Mouse (Mus musculus) T-helper 17 cell (primary cell): ENCODE measurements around the gene Tas2r124.

Experiments used
- in situ Hi-C, 2 experiments: fragments of 300-600 bp; cut with MboI, MseI; formaldehyde crosslinking; loops; 1 replicate in 1 of 2; 2 replicates in 1 of 2; pipeline ENCODE4 v1.15.1; 2025; ENCODE audit warnings: high pct_unique_total_duplicates in 2 of 2

The Tas2r124 gene

GRCm38 (mm10) chr6:132754430-132754829 lies at the start of gene Tas2r124:
Gene Tas2r124 (plus strand): TSS chr6:132754730.
- in situ Hi-C loops = no loop called here

GRCm38 (mm10) chr6:132711828-132712227 lies 42.7 kb upstream of the Tas2r124 start, which contains the start of gene Tas2r122:
Gene Tas2r122 (minus strand): TSS chr6:132711928.
- in situ Hi-C loops = no loop called here

GRCm38 (mm10) chr6:132737935-132738334 lies 16.6 kb upstream of the Tas2r124 start, which contains the start of gene Tas2r115:
Gene Tas2r115 (minus strand): TSS chr6:132738035.
- in situ Hi-C loops = no loop called here

GRCm38 (mm10) chr6:132750206-132750605 lies 4.3 kb upstream of the Tas2r124 start:
- in situ Hi-C loops = no loop called here

GRCm38 (mm10) chr6:132761831-132762230 lies 7.3 kb downstream of the Tas2r124 start, which contains the start of gene Tas2r102:
Gene Tas2r102 (plus strand): TSS chr6:132762131.
- in situ Hi-C loops = no loop called here

DNA sequence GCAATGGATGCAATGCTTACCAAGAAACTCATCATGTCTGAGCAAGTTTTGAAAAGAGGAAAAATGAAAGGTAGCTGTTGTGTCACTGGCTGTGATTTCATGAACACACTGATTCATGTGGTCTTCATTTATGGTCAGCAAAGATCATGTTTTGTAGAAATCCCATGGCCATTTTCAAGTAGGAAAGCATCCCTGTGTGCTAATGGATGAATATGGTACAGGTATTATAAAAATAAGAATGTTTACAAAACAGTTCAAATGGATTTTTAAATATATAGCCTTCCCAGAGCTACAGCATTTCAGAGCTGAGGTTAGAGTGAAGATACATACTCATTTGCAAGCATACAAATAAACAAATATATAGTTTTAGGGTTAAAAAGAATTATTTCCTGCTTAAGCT lies 23.5 kb downstream of the Tas2r124 start, which contains the start of gene Tas2r136:
TSS of gene Tas2r136 (minus strand) at position 101 of the 400 bp plus-strand sequence.
- in situ Hi-C loops = loop anchor here in 1 of 2 experiments (10.0 kb wide), 1 partner anchor 1703 kb away; no protein-coding TSS in a partner anchor

- in situ Hi-C loops = loop anchor here in 1 of 2 experiments (5.0 kb wide), 1 partner anchor 217 kb away; no protein-coding TSS in a partner anchor
Measured at GRCm38 (mm10) chr6:132795393-132795792, 40.9 kb downstream of the Tas2r124 start.

DNA sequence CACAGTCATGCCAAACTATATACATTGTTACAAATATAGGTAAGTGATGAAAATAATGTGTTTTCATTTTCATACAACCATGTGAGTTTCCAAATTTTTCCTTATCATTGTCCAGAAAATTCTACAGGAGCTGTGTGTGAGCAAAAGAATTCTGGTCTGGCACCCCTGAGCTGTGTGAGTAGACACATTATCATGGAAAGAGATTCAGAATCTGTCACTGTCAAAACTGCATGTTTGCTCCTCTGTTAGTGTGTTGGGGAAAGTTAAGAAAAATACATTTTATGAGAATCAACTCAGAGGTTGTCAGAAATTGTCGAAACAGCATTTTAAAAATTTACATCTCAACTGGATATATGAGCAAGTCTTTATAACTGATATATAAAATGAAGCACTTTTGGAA lies 48.0 kb downstream of the Tas2r124 start, which contains the start of gene Tas2r117:
TSS of gene Tas2r117 (plus strand) at position 301 of the 400 bp plus-strand sequence.
- in situ Hi-C loops = loop anchor here in 1 of 2 experiments (5.0 kb wide), 1 partner anchor 215 kb away; no protein-coding TSS in a partner anchor
